Mouse (Mus musculus) forebrain, postnatal 0 days (tissue): ENCODE measurements around the gene Smc5. TPM values are rescaled to one million over a fixed set of nuclear protein-coding genes. Genes with fewer than 3 reads are reported as not detected.
A peak's percentile ranks its signal among the peaks of the same experiment; 100 is the strongest.

Experiments used
- ATAC-seq: fragments of 200-750 bp; cut with Nextera tagmentation; 2 replicates; pipeline ENCODE4 v1.8.0; 2017; ENCODE audit warnings: mild to moderate bottlenecking, moderate library complexity
- DNase-seq: peaks from one replicate; pipeline ENCODE4 v3.0.0-alpha.2; 2015
- H3K27ac ChIP-seq: fragments of 300-500 bp; sonication (generic); 2 replicates; pipeline ENCODE4 v1.5.1; 2014; ENCODE audit warnings: low read depth, mild to moderate bottlenecking, antibody characterized with exemption, low read length, moderate library complexity, mixed read lengths
- H3K27me3 ChIP-seq: fragments of 300-500 bp; sonication (generic); 2 replicates; pipeline ENCODE4 v1.6.1; 2014; ENCODE audit warnings: mild to moderate bottlenecking, low read length, mixed read lengths; ENCODE audit not compliant: insufficient read depth
- H3K36me3 ChIP-seq: fragments of 300-500 bp; sonication (generic); 2 replicates; pipeline ENCODE4 v1.6.1; 2014; ENCODE audit warnings: mild to moderate bottlenecking, moderate library complexity; ENCODE audit not compliant: insufficient read depth
- H3K4me1 ChIP-seq: fragments of 300-500 bp; sonication (generic); 2 replicates; pipeline ENCODE4 v1.6.1; 2014; ENCODE audit warnings: antibody characterized with exemption; ENCODE audit not compliant: insufficient read depth
- H3K4me2 ChIP-seq: fragments of 300-500 bp; sonication (generic); 2 replicates; pipeline ENCODE4 v1.6.1; 2014; ENCODE audit warnings: low read depth, mild to moderate bottlenecking, moderate library complexity
- H3K4me3 ChIP-seq: fragments of 300-500 bp; sonication (generic); 2 replicates; pipeline ENCODE4 v1.5.1; 2014; ENCODE audit warnings: low read depth, low read length, mixed read lengths
- H3K9ac ChIP-seq: fragments of 300-500 bp; sonication (generic); 2 replicates; pipeline ENCODE4 v1.6.1; 2014; ENCODE audit warnings: mild to moderate bottlenecking
- H3K9me3 ChIP-seq: fragments of 300-500 bp; sonication (generic); 2 replicates; pipeline ENCODE4 v1.6.1; 2016; ENCODE audit warnings: low read length
- CTCF ChIP-seq: sonication (generic); IDR thresholded peaks from 2 replicates; pipeline ENCODE4 v1.5.1; 2016; ENCODE audit warnings: antibody characterized with exemption, control low read depth, low read depth
- WGBS: fragments of 180-500 bp; shearing (Covaris S2); extraction: QIAGEN DNeasy Blood & Tissue Kit; methylation state at CpG from one replicate; pipeline ENCODE4 v1.1.7; 2014; 5-methylcytosine and 5-hydroxymethylcytosine counted together
- polyA plus RNA-seq: library from polyadenylated mRNA; unstranded; fragments of >200 nt; fragmentation: Nextera tagmentation; extraction: Ambion mirVana; gene quantifications from 2 replicates; pipeline ENCODE4 v1.2.1, GENCODE M21; 2015
- total RNA-seq: library from RNA; depleted of rRNA; stranded (reverse); fragments of >200 nt; gene quantifications from 2 replicates; pipeline ENCODE4 v1.2.3, GENCODE M21; 2014; rRNA removed

Gene Smc5
- total RNA-seq (28.9 and 48.5 TPM in 2 replicates), polyA plus RNA-seq (10.6 and 15.5 TPM in 2 replicates)

DNA sequence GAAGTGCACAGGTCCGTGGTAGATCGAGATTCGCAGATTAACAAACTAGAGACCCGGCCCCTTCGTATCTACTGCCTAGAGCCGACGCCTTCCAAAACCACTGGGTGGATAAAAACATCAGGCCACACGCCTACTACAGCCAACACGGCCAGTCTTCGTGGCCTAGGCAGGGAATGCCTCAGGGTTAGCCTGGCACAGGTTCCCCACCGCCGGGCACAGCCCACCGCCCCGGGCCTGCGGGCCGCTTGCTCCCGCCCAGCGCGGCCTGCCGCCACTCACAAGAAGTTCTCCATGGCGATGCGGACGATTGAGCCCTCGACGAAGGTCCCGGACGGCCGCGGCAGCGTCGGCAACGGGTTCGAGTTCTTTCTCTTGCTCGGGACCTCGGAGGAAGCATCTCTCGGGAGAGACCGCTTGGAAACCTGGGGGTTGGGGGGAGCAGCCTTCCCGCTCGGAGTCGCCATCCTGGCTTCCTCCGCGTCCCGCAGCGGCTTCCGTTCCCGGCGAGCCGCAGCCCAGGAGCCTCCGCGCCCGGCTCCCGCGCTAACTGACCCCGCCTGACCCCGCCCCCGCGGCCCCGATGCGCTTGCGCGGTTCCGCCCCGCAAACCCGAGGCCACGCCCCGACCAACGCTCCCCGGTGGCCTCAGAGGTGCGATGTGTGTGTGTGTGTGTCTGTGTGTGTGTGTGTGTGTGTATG lies at the start of gene Smc5:
Gene Smc5, minus strand, starts transcription at position 543 of the 699 bp plus-strand sequence.
- peak within 1 kb of the TSS; percentile 62 for H3K4me2 ChIP-seq
- peak within 1 kb of the TSS; percentile 78 for H3K9ac ChIP-seq
- WGBS = under 1% methylated on average over 69 of the region's 69 CpGs
- no peaks in the 10 kb centered on the region for H3K27me3 ChIP-seq
- H3K4me1 ChIP-seq = peaks cover 7% of the 10 kb centered on the region
- peak within 1 kb of the TSS; percentile 24 for H3K27ac ChIP-seq
- no peak for TF ChIP-seq CTCF
- DNase-seq = peak; percentile 89
- H3K4me3 ChIP-seq = peak within 1 kb of the TSS; percentile 87
- H3K9me3 ChIP-seq = no peaks in the 10 kb centered on the region
- H3K36me3 ChIP-seq = 0 out of 2 replicates have a peak, but pooled peaks cover 1% of the 10 kb centered on the region
- peak; percentile 96 for ATAC-seq

GRCm38 (mm10) chr19:23323107-23323506 lies 49.4 kb upstream of the Smc5 start:
- Histone ChIP-seq H3K4me1 (no peaks in the 10 kb centered on the region), H3K4me3 (no peak overlapping the region), H3K9ac (no peak overlapping the region), H3K36me3 (no peaks in the 10 kb centered on the region), H3K27ac (no peak overlapping the region), H3K4me2 (no peak overlapping the region), H3K27me3 (no peaks in the 10 kb centered on the region), H3K9me3 (no peaks in the 10 kb centered on the region)
- DNase-seq = no peak
- ATAC-seq = no peak
- no peak for TF ChIP-seq CTCF
- 95% methylated on average over 3 of the region's 3 CpGs for WGBS

GRCm38 (mm10) chr19:23317989-23318358 lies 44.3 kb upstream of the Smc5 start:
- Histone ChIP-seq H3K9ac (no peak overlapping the region), H3K36me3 (no peaks in the 10 kb centered on the region), H3K27ac (no peak overlapping the region), H3K4me3 (no peak overlapping the region), H3K4me1 (no peaks in the 10 kb centered on the region), H3K9me3 (no peaks in the 10 kb centered on the region), H3K4me2 (no peak overlapping the region), H3K27me3 (no peaks in the 10 kb centered on the region)
- WGBS = 85% methylated on average over 5 of the region's 5 CpGs
- TF ChIP-seq CTCF = no peak
- DNase-seq = no peak
- ATAC-seq = no peak

GRCm38 (mm10) chr19:23317295-23317988 lies 43.7 kb upstream of the Smc5 start:
- TF ChIP-seq CTCF = no peak
- Histone ChIP-seq H3K9ac (no peak overlapping the region), H3K27me3 (no peaks in the 10 kb centered on the region), H3K36me3 (no peaks in the 10 kb centered on the region), H3K4me3 (no peak overlapping the region), H3K27ac (no peak overlapping the region), H3K9me3 (no peaks in the 10 kb centered on the region), H3K4me1 (no peaks in the 10 kb centered on the region), H3K4me2 (no peak overlapping the region)
- WGBS = 66% methylated on average over 5 of the region's 5 CpGs
- ATAC-seq (no peak), DNase-seq (no peak)

- no peak overlapping the region for H3K27ac ChIP-seq
- H3K4me3 ChIP-seq = no peak overlapping the region
- DNase-seq (no peak), ATAC-seq (peak; percentile 45; the same call in 1 of the 2 replicates)
- H3K9me3 ChIP-seq = no peaks in the 10 kb centered on the region
- no peak overlapping the region for H3K4me2 ChIP-seq
- no peaks in the 10 kb centered on the region for H3K4me1 ChIP-seq
- H3K36me3 ChIP-seq = no peaks in the 10 kb centered on the region
- WGBS = 75% methylated on average over 5 of the region's 5 CpGs
- H3K9ac ChIP-seq = no peak overlapping the region
- no peaks in the 10 kb centered on the region for H3K27me3 ChIP-seq
- TF ChIP-seq CTCF = no peak
Observed at GRCm38 (mm10) chr19:23316851-23317250, 43.2 kb upstream of the Smc5 start.

DNA sequence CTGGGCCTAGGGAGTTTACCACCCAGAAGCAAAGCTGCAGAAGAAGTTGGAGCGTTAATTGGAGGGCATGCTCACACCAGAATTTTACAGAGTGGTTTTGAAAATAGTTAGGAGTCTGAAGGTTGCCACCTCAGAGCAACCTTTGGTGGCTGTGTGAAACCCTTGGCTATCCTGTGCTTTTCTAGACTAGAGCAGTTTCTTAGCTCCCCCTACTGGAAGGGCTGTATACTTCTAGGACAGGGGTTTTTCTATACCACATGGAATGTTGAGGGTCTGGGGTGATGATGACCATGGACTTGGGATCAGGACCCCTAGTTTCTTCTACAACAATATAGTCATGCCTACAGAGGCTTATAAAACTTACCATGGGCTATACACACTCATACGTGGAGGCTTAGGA lies 36.3 kb upstream of the Smc5 start:
- ATAC-seq (no peak), DNase-seq (no peak)
- 77% methylated on average over 2 of the region's 2 CpGs for WGBS
- H3K27ac ChIP-seq = no peak overlapping the region
- H3K4me3 ChIP-seq = no peak overlapping the region
- no peaks in the 10 kb centered on the region for H3K36me3 ChIP-seq
- H3K9ac ChIP-seq = no peak overlapping the region
- H3K4me2 ChIP-seq = no peak overlapping the region
- peak; percentile 16; the same call in 1 of the 2 replicates for TF ChIP-seq CTCF
- H3K9me3 ChIP-seq = no peaks in the 10 kb centered on the region
- no peaks in the 10 kb centered on the region for H3K27me3 ChIP-seq
- H3K4me1 ChIP-seq = no peaks in the 10 kb centered on the region

DNA sequence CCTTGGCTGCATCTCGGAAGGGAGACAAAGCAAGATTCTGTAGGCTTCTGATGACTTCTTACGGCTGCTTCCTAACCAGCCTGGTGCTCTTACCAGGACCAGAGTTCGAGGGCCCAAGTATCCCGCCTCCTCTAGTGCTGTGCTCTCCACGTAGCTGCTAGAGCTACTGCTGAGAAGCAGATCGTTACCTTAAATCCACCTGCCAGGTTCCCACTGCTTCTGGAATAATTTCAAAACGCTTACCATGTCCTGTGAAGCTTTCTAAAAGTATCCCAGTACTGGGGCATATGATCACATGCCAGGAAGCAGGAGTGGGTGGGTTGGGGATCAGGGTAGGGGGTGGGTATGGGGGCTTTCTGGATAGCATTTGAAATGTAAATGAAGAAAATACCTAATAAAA lies 33.0 kb upstream of the Smc5 start:
- H3K9ac ChIP-seq = no peak overlapping the region
- no peak overlapping the region for H3K27ac ChIP-seq
- H3K27me3 ChIP-seq = no peaks in the 10 kb centered on the region
- H3K4me1 ChIP-seq = no peaks in the 10 kb centered on the region
- no peaks in the 10 kb centered on the region for H3K36me3 ChIP-seq
- no peak overlapping the region for H3K4me2 ChIP-seq
- no peaks in the 10 kb centered on the region for H3K9me3 ChIP-seq
- no peak for ATAC-seq
- WGBS = 81% methylated on average over 7 of the region's 7 CpGs
- no peak for TF ChIP-seq CTCF
- DNase-seq = no peak
- no peak overlapping the region for H3K4me3 ChIP-seq
